Mouse (Mus musculus) kidney, postnatal 0 days (tissue): ENCODE measurements around the gene Lrfn3. TPM values are rescaled to one million over a fixed set of nuclear protein-coding genes. Genes with fewer than 3 reads are reported as not detected.

Experiments used
- ATAC-seq: fragments of 200-750 bp; cut with Nextera tagmentation; replicated peaks from 2 replicates; pipeline ENCODE4 v1.8.0; 2017; ENCODE audit warnings: low read depth, moderate number of reproducible peaks, moderate TSS enrichment, moderate library complexity; ENCODE audit not compliant: low FRiP score
- DNase-seq: peaks from one replicate; pipeline ENCODE4 v3.0.0-alpha.2; 2016; ENCODE audit warnings: low spot score
- H3K27ac ChIP-seq: fragments of 300-500 bp; sonication (generic); 2 replicates; pipeline ENCODE4 v1.5.1; 2014; ENCODE audit warnings: mild to moderate bottlenecking
- H3K27me3 ChIP-seq: fragments of 300-500 bp; sonication (generic); 2 replicates; pipeline ENCODE4 v1.6.1; 2014; ENCODE audit warnings: low read length, mixed read lengths; ENCODE audit not compliant: insufficient read depth
- H3K36me3 ChIP-seq: fragments of 300-500 bp; sonication (generic); 2 replicates; pipeline ENCODE4 v1.6.1; 2014; ENCODE audit warnings: low read length, mixed read lengths; ENCODE audit not compliant: insufficient read depth
- H3K4me1 ChIP-seq: fragments of 300-500 bp; sonication (generic); replicated peaks from 2 replicates; pipeline ENCODE4 v1.6.1; 2014; ENCODE audit warnings: antibody characterized with exemption, low read length, mixed read lengths; ENCODE audit not compliant: insufficient read depth
- H3K4me2 ChIP-seq: fragments of 300-500 bp; sonication (generic); 2 replicates; pipeline ENCODE4 v1.6.1; 2014; ENCODE audit warnings: mild to moderate bottlenecking, low read length, moderate library complexity, mixed read lengths
- H3K4me3 ChIP-seq: fragments of 300-500 bp; sonication (generic); replicated peaks from 2 replicates; pipeline ENCODE4 v1.5.1; 2014; ENCODE audit warnings: low read depth, low read length
- H3K9ac ChIP-seq: fragments of 300-500 bp; sonication (generic); 2 replicates; pipeline ENCODE4 v1.6.1; 2014; ENCODE audit warnings: low read depth, low read length
- H3K9me3 ChIP-seq: fragments of 300-500 bp; sonication (generic); replicated peaks from 2 replicates; pipeline ENCODE4 v1.6.1; 2016; ENCODE audit warnings: low read length, inconsistent platforms, mixed read lengths
- CTCF ChIP-seq: IDR thresholded peaks from 2 replicates; pipeline ENCODE4 v1.5.1; 2016; ENCODE audit warnings: antibody characterized with exemption, low read depth, mild to moderate bottlenecking, moderate library complexity
- WGBS: fragments of 180-500 bp; shearing (Covaris S2); extraction: QIAGEN DNeasy Blood & Tissue Kit; methylation state at CpG from one replicate; pipeline ENCODE4 v1.1.7; 2014; 5-methylcytosine and 5-hydroxymethylcytosine counted together
- polyA plus RNA-seq: library from polyadenylated mRNA; unstranded; fragments of >200 nt; fragmentation: Nextera tagmentation; extraction: Ambion mirVana; gene quantifications from 2 replicates; pipeline ENCODE4 v1.2.1, GENCODE M21; 2015

Gene Lrfn3
- polyA plus RNA-seq, 1 experiment from 2014 or later, result 9.5 TPM

GRCm38 (mm10) chr7:30353279-30353822 is 9.2 kb downstream of the Lrfn3 start:
- Histone ChIP-seq H3K4me1 (no peaks in the 10 kb centered on the region; the same call in 1 of the 2 replicates), H3K4me2 (no peak overlapping the region), H3K9ac (no peak overlapping the region; the same call in 1 of the 2 replicates), H3K36me3 (0 out of 2 replicates have a peak, but pooled peaks cover 8% of the 10 kb centered on the region), H3K27ac (no peak overlapping the region), H3K4me3 (no peak overlapping the region), H3K9me3 (no peaks in the 10 kb centered on the region), H3K27me3 (no peaks in the 10 kb centered on the region)
- WGBS, result 8% methylated on average over 6 of the region's 6 CpGs
- no peak; the same call in 1 of the 2 replicates for ATAC-seq
- peak; percentile 72 for DNase-seq
- TF ChIP-seq CTCF, result peak; percentile 73

GRCm38 (mm10) chr7:30347828-30348227 is 14.7 kb downstream of the Lrfn3 start:
- H3K4me2 ChIP-seq, result no peak overlapping the region
- no peak overlapping the region for H3K27ac ChIP-seq
- ATAC-seq, result 0 out of 2 replicates have a peak, but pooled peaks have one; percentile 29
- no peaks in the 10 kb centered on the region for H3K4me1 ChIP-seq
- DNase-seq, result peak; percentile 75
- H3K36me3 ChIP-seq, result no peaks in the 10 kb centered on the region
- no peaks in the 10 kb centered on the region for H3K9me3 ChIP-seq
- H3K27me3 ChIP-seq, result no peaks in the 10 kb centered on the region
- H3K4me3 ChIP-seq, result no peak overlapping the region
- peak; percentile 81 for TF ChIP-seq CTCF
- under 1% methylated on average over 30 of the region's 30 CpGs for WGBS
- no peak overlapping the region for H3K9ac ChIP-seq

GRCm38 (mm10) chr7:30346635-30347379 is 15.8 kb downstream of the Lrfn3 start:
- DNase-seq (peak; percentile 81), ATAC-seq (no peak)
- WGBS, result 27% methylated on average over 21 of the region's 21 CpGs
- no peak overlapping the region for H3K4me2 ChIP-seq
- no peak overlapping the region for H3K4me3 ChIP-seq
- H3K27ac ChIP-seq, result no peak overlapping the region
- no peaks in the 10 kb centered on the region for H3K36me3 ChIP-seq
- no peak for TF ChIP-seq CTCF
- no peak overlapping the region for H3K9ac ChIP-seq
- H3K27me3 ChIP-seq, result no peaks in the 10 kb centered on the region
- H3K4me1 ChIP-seq, result no peaks in the 10 kb centered on the region
- H3K9me3 ChIP-seq, result no peaks in the 10 kb centered on the region

- DNase-seq (no peak), ATAC-seq (no peak)
- 75% methylated on average over 5 of the region's 5 CpGs for WGBS
- no peaks in the 10 kb centered on the region for H3K9me3 ChIP-seq
- no peaks in the 10 kb centered on the region; the same call in 1 of the 2 replicates for H3K27me3 ChIP-seq
- H3K36me3 ChIP-seq, result no peaks in the 10 kb centered on the region
- TF ChIP-seq CTCF, result no peak
- H3K9ac ChIP-seq, result no peak overlapping the region
- H3K4me3 ChIP-seq, result no peak overlapping the region
- H3K4me2 ChIP-seq, result no peak overlapping the region
- no peaks in the 10 kb centered on the region for H3K4me1 ChIP-seq
- no peak overlapping the region for H3K27ac ChIP-seq
These were observed 23.0 kb downstream of the Lrfn3 start for GRCm38 (mm10) chr7:30339432-30340109.

DNA sequence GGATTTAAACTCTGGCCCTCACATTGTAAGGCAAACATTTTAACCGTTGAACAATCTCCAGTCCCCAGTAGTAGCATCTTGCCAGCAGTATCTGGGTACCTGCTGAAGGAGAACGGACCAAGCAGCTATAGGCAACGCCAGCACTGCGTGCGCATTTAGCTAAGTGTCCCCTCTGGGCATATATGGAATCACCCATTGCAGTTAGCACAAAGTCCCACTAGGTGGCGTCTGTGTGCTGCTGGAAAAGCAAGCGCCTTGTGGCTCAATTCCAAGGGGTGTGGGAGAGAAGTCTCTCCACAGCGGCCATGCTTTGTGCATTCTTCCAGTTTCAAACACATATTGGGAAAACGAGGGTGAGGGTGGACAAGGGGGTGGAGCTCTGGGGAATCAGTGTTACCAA is 26.2 kb downstream of the Lrfn3 start:
- H3K27me3 ChIP-seq, result no peaks in the 10 kb centered on the region; the same call in 1 of the 2 replicates
- DNase-seq, result peak; percentile 91
- peak; percentile 44; the same call in 1 of the 2 replicates for ATAC-seq
- WGBS, result 6% methylated on average over 9 of the region's 9 CpGs
- peak; percentile 93 for TF ChIP-seq CTCF
- H3K4me1 ChIP-seq, result no peaks in the 10 kb centered on the region
- H3K27ac ChIP-seq, result no peak overlapping the region
- H3K9ac ChIP-seq, result no peak overlapping the region
- H3K4me3 ChIP-seq, result no peak overlapping the region
- H3K36me3 ChIP-seq, result no peaks in the 10 kb centered on the region
- H3K4me2 ChIP-seq, result no peak overlapping the region
- no peaks in the 10 kb centered on the region for H3K9me3 ChIP-seq

DNA sequence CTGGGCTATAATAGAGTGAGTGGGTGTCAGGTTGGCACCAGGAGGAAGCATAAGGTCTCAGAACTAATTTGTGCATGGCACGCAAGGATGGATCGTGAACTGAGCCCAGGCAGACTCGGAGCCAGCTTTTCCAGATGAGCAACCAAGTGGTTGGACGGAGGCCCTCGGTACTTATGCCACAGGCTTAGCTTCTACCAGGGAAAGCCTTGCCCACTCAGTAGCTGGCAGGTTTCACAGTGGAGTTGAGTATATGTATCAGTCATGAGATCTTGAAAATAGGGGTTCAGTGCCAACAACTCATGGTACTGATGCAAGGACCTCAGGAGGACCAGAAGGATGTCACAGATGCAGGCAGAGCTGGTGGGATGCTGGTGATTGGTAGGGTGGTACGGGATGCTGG is 26.9 kb downstream of the Lrfn3 start:
- no peaks in the 10 kb centered on the region for H3K4me1 ChIP-seq
- no peak for TF ChIP-seq CTCF
- H3K27ac ChIP-seq, result no peak overlapping the region
- H3K9ac ChIP-seq, result no peak overlapping the region
- WGBS, result 46% methylated on average over 6 of the region's 6 CpGs
- DNase-seq (no peak), ATAC-seq (no peak)
- no peak overlapping the region for H3K4me3 ChIP-seq
- H3K4me2 ChIP-seq, result no peak overlapping the region
- no peaks in the 10 kb centered on the region; the same call in 1 of the 2 replicates for H3K27me3 ChIP-seq
- H3K36me3 ChIP-seq, result no peaks in the 10 kb centered on the region
- H3K9me3 ChIP-seq, result no peaks in the 10 kb centered on the region
